13 mouse cellular contexts compared by ENCODE assay signal in genomic region chr13:32008802-32009201, GRCm38 (mm10).
DNase-seq lines count a peak whose midpoint lies in the region; ATAC-seq lines count a peak whose summit lies in the region.
"Had no signal": no experiment of that assay in that cellular context is flagged by ENCODE, and none has a peak within 500 bp of the region (broad histone marks: within the 10 kb centered on the region; RNA-seq: fewer than 3 reads in every experiment).

No protein-coding gene starts in this region.

- no peaks in the 10 kb centered on the region; the same call in 1 of the 2 replicates for H3K4me1 ChIP-seq in hindbrain, embryonic 14.5 days (replicated peaks; ENCODE audit: control insufficient read depth, insufficient read depth, low read length)
- H3K4me1 ChIP-seq in hindbrain, embryonic 13.5 days (replicated peaks) = no peaks in the 10 kb centered on the region
- H3K4me1 ChIP-seq in embryonic facial prominence, embryonic 15.5 days = no peaks in the 10 kb centered on the region
- H3K4me1 ChIP-seq: liver, embryonic 12.5 days had no signal

- no peak overlapping the region for H3K4me2 ChIP-seq in hindbrain, embryonic 14.5 days (replicated peaks)
- H3K4me2 ChIP-seq in hindbrain, embryonic 13.5 days = no peak overlapping the region
- no peak overlapping the region for H3K4me2 ChIP-seq in embryonic facial prominence, embryonic 15.5 days (replicated peaks)
- H3K4me2 ChIP-seq: liver, embryonic 12.5 days; midbrain, embryonic 11.5 days had no signal

- no peaks in the 10 kb centered on the region for H3K27me3 ChIP-seq in hindbrain, embryonic 14.5 days (ENCODE audit: control insufficient read depth, insufficient read depth, low read length)
- no peaks in the 10 kb centered on the region for H3K27me3 ChIP-seq in hindbrain, embryonic 13.5 days
- H3K27me3 ChIP-seq in embryonic facial prominence, embryonic 15.5 days = no peaks in the 10 kb centered on the region
- H3K27me3 ChIP-seq: liver, embryonic 12.5 days had no signal

- 32% methylated on average over 4 of the region's 4 CpGs for WGBS in hindbrain, embryonic 14.5 days
- 30% methylated on average over 4 of the region's 4 CpGs for WGBS in hindbrain, embryonic 13.5 days
- WGBS in embryonic facial prominence, embryonic 15.5 days = 5% methylated on average over 4 of the region's 4 CpGs

- H3K27ac ChIP-seq in hindbrain, embryonic 14.5 days = no peak overlapping the region
- H3K27ac ChIP-seq in hindbrain, embryonic 13.5 days = no peak overlapping the region
- peak overlapping the region; percentile 63 for H3K27ac ChIP-seq in embryonic facial prominence, embryonic 15.5 days (replicated peaks)
- H3K27ac ChIP-seq: liver, embryonic 12.5 days had no signal

- H3K36me3 ChIP-seq in hindbrain, embryonic 14.5 days (replicated peaks; ENCODE audit: control insufficient read depth, insufficient read depth) = no peaks in the 10 kb centered on the region
- H3K36me3 ChIP-seq in hindbrain, embryonic 13.5 days = no peaks in the 10 kb centered on the region
- no peaks in the 10 kb centered on the region for H3K36me3 ChIP-seq in embryonic facial prominence, embryonic 15.5 days
- H3K36me3 ChIP-seq: G1E; liver, embryonic 12.5 days had no signal

- DNase-seq in hindbrain, embryonic 14.5 days (ENCODE audit: low spot score) = peak; percentile 36
- peak; percentile 52 for DNase-seq in 416B (ENCODE audit: low read depth)
- DNase-seq in Muller cell, postnatal 12 days (ENCODE audit: inconsistent ontology term) = peak; percentile 48
- DNase-seq in cerebellum, adult 11 months = no peak
- no peak for DNase-seq in thymus, postnatal 4 days
- DNase-seq: thymus, postnatal 14 days had no signal

- ATAC-seq in hindbrain, embryonic 14.5 days (ENCODE audit: low FRiP score) = no peak
- ATAC-seq in hindbrain, embryonic 13.5 days (ENCODE audit: low FRiP score) = no peak
- no peak for ATAC-seq in embryonic facial prominence, embryonic 15.5 days (ENCODE audit: insufficient number of reproducible peaks, low FRiP score, low TSS enrichment, low read depth)
- no peak for ATAC-seq in megakaryocyte-erythroid progenitor cell, adult 5-6 weeks (replicated peaks; ENCODE audit: low FRiP score, low TSS enrichment, poor library complexity, severe bottlenecking)
- ATAC-seq: forebrain, embryonic 16.5 days; liver, embryonic 12.5 days had no signal

- no peak overlapping the region for H3K4me3 ChIP-seq in hindbrain, embryonic 14.5 days (replicated peaks; ENCODE audit: low read length)
- no peak overlapping the region for H3K4me3 ChIP-seq in hindbrain, embryonic 13.5 days
- H3K4me3 ChIP-seq in embryonic facial prominence, embryonic 15.5 days (replicated peaks) = no peak overlapping the region
- H3K4me3 ChIP-seq: liver, embryonic 12.5 days had no signal

- H3K9me3 ChIP-seq in hindbrain, embryonic 14.5 days (ENCODE audit: control insufficient read depth, low read length) = no peaks in the 10 kb centered on the region
- no peaks in the 10 kb centered on the region for H3K9me3 ChIP-seq in hindbrain, embryonic 13.5 days
- no peaks in the 10 kb centered on the region for H3K9me3 ChIP-seq in embryonic facial prominence, embryonic 15.5 days (replicated peaks)
- H3K9me3 ChIP-seq: G1E; liver, embryonic 12.5 days had no signal

- H3K9ac ChIP-seq in hindbrain, embryonic 14.5 days = no peak overlapping the region
- no peak overlapping the region for H3K9ac ChIP-seq in hindbrain, embryonic 13.5 days
- H3K9ac ChIP-seq in embryonic facial prominence, embryonic 15.5 days = no peak overlapping the region
- H3K9ac ChIP-seq: liver, embryonic 12.5 days had no signal

Comparison
In these comparisons a context has a peak if more than half of its experiments do, and no peak if none do; other contexts are left out.
1. DNase-seq: peak in hindbrain, embryonic 14.5 days (single experiment), 416B (single experiment) and Muller cell, postnatal 12 days (single experiment); none in cerebellum, adult 11 months (single experiment) and thymus, postnatal 4 days (single experiment).